Mouse (Mus musculus): ENCODE measurements around the gene Cyp21a1. TPM values are rescaled to one million over a fixed set of nuclear protein-coding genes. Genes with fewer than 3 reads are reported as not detected.
"Not testable (repeated sequence)": the region's sequence is repeated elsewhere in the genome, so short reads cannot be mapped to it uniquely, and the experiment has no call there.

The Cyp21a1 gene
- polyA plus RNA-seq (2014; fragmentation: Nextera tagmentation; extraction: Ambion mirVana): not detected in 2 replicates

- H3K4me3 ChIP-seq (ENCODE audit: low read depth, low read length); H3K36me3 ChIP-seq (replicated peaks; ENCODE audit: control insufficient read depth, insufficient read depth, low read depth, low read length); H3K4me1 ChIP-seq (ENCODE audit: control insufficient read depth, insufficient read depth, low read length); H3K27me3 ChIP-seq (ENCODE audit: control insufficient read depth, insufficient read depth, low read length); H3K4me2 ChIP-seq (ENCODE audit: low read depth, low read length); H3K9ac ChIP-seq (replicated peaks; ENCODE audit: low read length); H3K9me3 ChIP-seq (replicated peaks; ENCODE audit: control insufficient read depth, low read length); H3K27ac ChIP-seq (replicated peaks; ENCODE audit: low read depth, low read length); DNase-seq (ENCODE audit: low spot score); ATAC-seq (replicated peaks; ENCODE audit: insufficient number of reproducible peaks, low FRiP score, low TSS enrichment, low read depth): not testable (repeated sequence)
- 80% methylated on average over 2 of the region's 6 CpGs for WGBS
Measured at GRCm38 (mm10) chr17:34804301-34804700, at the start of gene Cyp21a1. TSS of gene Cyp21a1 (minus strand) at chr17:34804561.

- Histone ChIP-seq H3K27me3 (ENCODE audit: control insufficient read depth, insufficient read depth, low read length) (no peaks in the 10 kb centered on the region), H3K36me3 (replicated peaks; ENCODE audit: control insufficient read depth, insufficient read depth, low read depth, low read length) (peaks cover 2% of the 10 kb centered on the region), H3K4me3 (ENCODE audit: low read depth, low read length) (no peak overlapping the region), H3K27ac (replicated peaks; ENCODE audit: low read depth, low read length) (no peak overlapping the region), H3K4me2 (ENCODE audit: low read depth, low read length) (no peak overlapping the region), H3K9me3 (replicated peaks; ENCODE audit: control insufficient read depth, low read length) (no peaks in the 10 kb centered on the region), H3K9ac (replicated peaks; ENCODE audit: low read length) (no peak overlapping the region), H3K4me1 (ENCODE audit: control insufficient read depth, insufficient read depth, low read length) (peaks cover 5% of the 10 kb centered on the region)
- WGBS: 56% methylated on average over 8 of the region's 8 CpGs
- DNase-seq (ENCODE audit: low spot score) (no peak), ATAC-seq (replicated peaks; ENCODE audit: insufficient number of reproducible peaks, low FRiP score, low TSS enrichment, low read depth) (no peak)
Measured at GRCm38 (mm10) chr17:34853511-34853910, 49.1 kb upstream of the Cyp21a1 start.

- Histone ChIP-seq H3K4me3 (ENCODE audit: low read depth, low read length) (peak overlapping the region; percentile 87), H3K4me2 (ENCODE audit: low read depth, low read length) (peak overlapping the region; percentile 84), H3K4me1 (ENCODE audit: control insufficient read depth, insufficient read depth, low read length) (peaks cover 5% of the 10 kb centered on the region), H3K27ac (replicated peaks; ENCODE audit: low read depth, low read length) (no peak overlapping the region), H3K9me3 (replicated peaks; ENCODE audit: control insufficient read depth, low read length) (no peaks in the 10 kb centered on the region), H3K27me3 (ENCODE audit: control insufficient read depth, insufficient read depth, low read length) (no peaks in the 10 kb centered on the region), H3K9ac (replicated peaks; ENCODE audit: low read length) (peak overlapping the region; percentile 90), H3K36me3 (replicated peaks; ENCODE audit: control insufficient read depth, insufficient read depth, low read depth, low read length) (peaks cover 2% of the 10 kb centered on the region)
- WGBS: under 1% methylated on average over 25 of the region's 25 CpGs
- DNase-seq (ENCODE audit: low spot score): no peak
- no peak; the same call in 1 of the 2 replicates for ATAC-seq (replicated peaks; ENCODE audit: insufficient number of reproducible peaks, low FRiP score, low TSS enrichment, low read depth)
Measured at GRCm38 (mm10) chr17:34850517-34851125, 46.3 kb upstream of the Cyp21a1 start.

- Histone ChIP-seq H3K9me3 (replicated peaks; ENCODE audit: control insufficient read depth, low read length) (no peaks in the 10 kb centered on the region), H3K9ac (replicated peaks; ENCODE audit: low read length) (peak within 1 kb of the TSS; percentile 90), H3K4me2 (ENCODE audit: low read depth, low read length) (peak within 1 kb of the TSS; percentile 84), H3K27ac (replicated peaks; ENCODE audit: low read depth, low read length) (no peak within 1 kb of the TSS), H3K4me1 (ENCODE audit: control insufficient read depth, insufficient read depth, low read length) (peaks cover 5% of the 10 kb centered on the region), H3K36me3 (replicated peaks; ENCODE audit: control insufficient read depth, insufficient read depth, low read depth, low read length) (peaks cover 2% of the 10 kb centered on the region), H3K4me3 (ENCODE audit: low read depth, low read length) (peak within 1 kb of the TSS; percentile 87), H3K27me3 (ENCODE audit: control insufficient read depth, insufficient read depth, low read length) (no peaks in the 10 kb centered on the region)
- WGBS: under 1% methylated on average over 64 of the region's 65 CpGs
- ATAC-seq (replicated peaks; ENCODE audit: insufficient number of reproducible peaks, low FRiP score, low TSS enrichment, low read depth) (peak; percentile 93), DNase-seq (ENCODE audit: low spot score) (peak; percentile 99)
Measured at GRCm38 (mm10) chr17:34849722-34850516, 45.6 kb upstream of the Cyp21a1 start, which contains the start of the genes Skiv2l and Nelfe. TSS of gene Skiv2l (minus strand) at chr17:34850210. TSS of gene Nelfe (plus strand) at chr17:34850391.

- 86% methylated on average over 7 of the region's 7 CpGs for WGBS
Measured at GRCm38 (mm10) chr17:34847615-34848014, 43.3 kb upstream of the Cyp21a1 start.

GRCm38 (mm10) chr17:34847192-34847591, 42.8 kb upstream of the Cyp21a1 start:
- no peak overlapping the region for H3K4me3 ChIP-seq (ENCODE audit: low read depth, low read length)
- H3K4me1 ChIP-seq (ENCODE audit: control insufficient read depth, insufficient read depth, low read length): peaks cover 5% of the 10 kb centered on the region
- H3K27me3 ChIP-seq (ENCODE audit: control insufficient read depth, insufficient read depth, low read length): no peaks in the 10 kb centered on the region
- 93% methylated on average over 6 of the region's 6 CpGs for WGBS
- H3K4me2 ChIP-seq (ENCODE audit: low read depth, low read length): no peak overlapping the region
- no peak for DNase-seq (ENCODE audit: low spot score)
- no peak for ATAC-seq (replicated peaks; ENCODE audit: insufficient number of reproducible peaks, low FRiP score, low TSS enrichment, low read depth)
- H3K9me3 ChIP-seq (replicated peaks; ENCODE audit: control insufficient read depth, low read length): no peaks in the 10 kb centered on the region
- H3K27ac ChIP-seq (replicated peaks; ENCODE audit: low read depth, low read length): no peak overlapping the region
- 0 out of 2 replicates have a peak overlapping the region, but pooled peaks have one; percentile 22 for H3K9ac ChIP-seq (replicated peaks; ENCODE audit: low read length)
- H3K36me3 ChIP-seq (replicated peaks; ENCODE audit: control insufficient read depth, insufficient read depth, low read depth, low read length): no peaks in the 10 kb centered on the region; the same call in 1 of the 2 replicates

More at GRCm38 (mm10) chr17:34847615-34848014, 43.3 kb upstream of the Cyp21a1 start:
- Histone ChIP-seq H3K27me3 (ENCODE audit: control insufficient read depth, insufficient read depth, low read length) (no peaks in the 10 kb centered on the region), H3K9ac (replicated peaks; ENCODE audit: low read length) (no peak overlapping the region), H3K27ac (replicated peaks; ENCODE audit: low read depth, low read length) (no peak overlapping the region), H3K4me3 (ENCODE audit: low read depth, low read length) (no peak overlapping the region), H3K9me3 (replicated peaks; ENCODE audit: control insufficient read depth, low read length) (no peaks in the 10 kb centered on the region), H3K36me3 (replicated peaks; ENCODE audit: control insufficient read depth, insufficient read depth, low read depth, low read length) (no peaks in the 10 kb centered on the region; the same call in none of the 2 replicates), H3K4me1 (ENCODE audit: control insufficient read depth, insufficient read depth, low read length) (peaks cover 5% of the 10 kb centered on the region), H3K4me2 (ENCODE audit: low read depth, low read length) (no peak overlapping the region)
- no peak for DNase-seq (ENCODE audit: low spot score)
- ATAC-seq (replicated peaks; ENCODE audit: insufficient number of reproducible peaks, low FRiP score, low TSS enrichment, low read depth): no peak

GRCm38 (mm10) chr17:34844884-34845283, 40.5 kb upstream of the Cyp21a1 start:
- no peaks in the 10 kb centered on the region for H3K4me1 ChIP-seq (ENCODE audit: control insufficient read depth, insufficient read depth, low read length)
- no peaks in the 10 kb centered on the region for H3K27me3 ChIP-seq (ENCODE audit: control insufficient read depth, insufficient read depth, low read length)
- no peaks in the 10 kb centered on the region for H3K9me3 ChIP-seq (replicated peaks; ENCODE audit: control insufficient read depth, low read length)
- no peak overlapping the region for H3K4me2 ChIP-seq (ENCODE audit: low read depth, low read length)
- H3K4me3 ChIP-seq (ENCODE audit: low read depth, low read length): no peak overlapping the region
- DNase-seq (ENCODE audit: low spot score) (no peak), ATAC-seq (replicated peaks; ENCODE audit: insufficient number of reproducible peaks, low FRiP score, low TSS enrichment, low read depth) (no peak)
- H3K9ac ChIP-seq (replicated peaks; ENCODE audit: low read length): no peak overlapping the region
- no peak overlapping the region for H3K27ac ChIP-seq (replicated peaks; ENCODE audit: low read depth, low read length)
- no peaks in the 10 kb centered on the region; the same call in none of the 2 replicates for H3K36me3 ChIP-seq (replicated peaks; ENCODE audit: control insufficient read depth, insufficient read depth, low read depth, low read length)
- 93% methylated on average over 13 of the region's 13 CpGs for WGBS
